Mouse (Mus musculus): ENCODE measurements around the gene Gbp2b.

Gene Gbp2b

DNA sequence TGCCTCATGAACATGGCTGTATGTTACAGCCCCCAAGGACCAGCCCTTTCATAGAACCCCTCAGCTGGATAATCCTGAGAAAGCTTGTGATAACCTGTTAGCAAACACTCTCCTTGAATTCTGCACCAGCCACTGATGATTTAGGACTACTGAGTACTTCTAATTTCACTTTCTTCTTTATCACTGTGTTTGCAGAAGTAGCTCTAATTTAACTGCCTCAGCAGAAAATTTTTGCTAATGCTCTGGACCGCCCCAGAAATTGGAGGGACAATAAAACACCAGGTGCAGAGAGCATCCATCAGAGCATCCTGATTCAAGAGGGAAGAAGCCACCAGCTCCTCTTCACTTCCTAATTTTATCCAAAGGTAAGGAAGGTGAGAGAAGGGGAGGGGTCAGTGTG is at the start of gene Gbp2b:
Gene Gbp2b, plus strand, starts transcription at position 301 of the 400 bp plus-strand sequence.
- TF ChIP-seq CTCF (conservative IDR thresholded peaks at IDR 0.05; ENCODE audit: low read length) (no peak), NANOG (IDR thresholded peaks at IDR 0.05; ENCODE audit: borderline replicate concordance, low read length) (no peak), POU5F1 (IDR thresholded peaks at IDR 0.05; ENCODE audit: borderline replicate concordance, low read length) (no peak)
- H3K4me3 ChIP-seq (replicated peaks; ENCODE audit: low read length), result no peak within 1 kb of the TSS
- no peaks in the 10 kb centered on the region for H3K27me3 ChIP-seq (ENCODE audit: insufficient read depth, low read length)
- no peaks in the 10 kb centered on the region for H3K9me3 ChIP-seq (ENCODE audit: low read length)
- no peaks in the 10 kb centered on the region for H3K4me1 ChIP-seq (replicated peaks; ENCODE audit: low read depth, low read length)
- no peaks in the 10 kb centered on the region for H3K36me3 ChIP-seq (ENCODE audit: insufficient read depth, low read length)

GRCm38 (mm10) chr3:142546690-142547089 is 48.0 kb upstream of the Gbp2b start:
- Histone ChIP-seq H3K4me3 (replicated peaks; ENCODE audit: low read length) (no peak overlapping the region), H3K36me3 (ENCODE audit: insufficient read depth, low read length) (no peaks in the 10 kb centered on the region)
- TF ChIP-seq CTCF (conservative IDR thresholded peaks at IDR 0.05; ENCODE audit: low read length) (no peak), NANOG (IDR thresholded peaks at IDR 0.05; ENCODE audit: borderline replicate concordance, low read length) (no peak), POU5F1 (IDR thresholded peaks at IDR 0.05; ENCODE audit: borderline replicate concordance, low read length) (no peak)

DNA sequence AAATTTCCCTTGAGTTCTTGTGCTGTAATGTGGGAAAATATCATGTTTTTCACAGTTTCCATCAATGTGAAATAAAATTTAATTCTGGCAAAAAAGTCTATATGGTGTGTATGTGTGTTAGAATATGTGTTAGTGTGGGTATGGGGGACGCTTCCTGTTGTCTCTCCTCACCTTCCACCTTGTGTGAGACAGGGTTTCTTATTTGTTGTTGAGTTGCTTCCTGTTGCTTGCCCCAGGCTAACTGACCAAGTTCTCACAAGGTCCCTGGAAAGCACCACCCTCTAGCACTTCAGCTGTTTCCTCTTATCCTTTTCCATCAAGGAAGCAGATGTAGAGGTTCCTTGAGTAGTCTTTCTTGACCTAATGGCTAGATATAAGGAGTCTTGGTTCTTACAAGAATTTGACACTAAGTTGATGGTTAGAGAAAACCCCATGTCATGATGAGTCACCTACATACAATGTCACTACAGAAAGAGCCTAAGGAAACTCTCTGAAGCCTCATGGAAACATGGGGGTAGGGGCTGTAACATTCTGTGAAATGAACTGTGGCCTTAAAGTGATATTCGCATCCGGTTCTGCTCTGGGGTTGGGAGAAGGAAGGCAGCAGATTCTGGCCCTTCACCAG is 44.5 kb upstream of the Gbp2b start:
- no peak overlapping the region for H3K4me3 ChIP-seq (replicated peaks; ENCODE audit: low read length)
- TF ChIP-seq CTCF (conservative IDR thresholded peaks at IDR 0.05; ENCODE audit: low read length) (no peak), POU5F1 (IDR thresholded peaks at IDR 0.05; ENCODE audit: borderline replicate concordance, low read length) (no peak), NANOG (IDR thresholded peaks at IDR 0.05; ENCODE audit: borderline replicate concordance, low read length) (no peak)
- H3K27me3 ChIP-seq (ENCODE audit: insufficient read depth, low read length), result no peaks in the 10 kb centered on the region
- H3K36me3 ChIP-seq (ENCODE audit: insufficient read depth, low read length), result no peaks in the 10 kb centered on the region
- no peaks in the 10 kb centered on the region for H3K9me3 ChIP-seq (ENCODE audit: low read length)
- H3K4me1 ChIP-seq (replicated peaks; ENCODE audit: low read depth, low read length), result no peaks in the 10 kb centered on the region

More at GRCm38 (mm10) chr3:142546690-142547089, 48.0 kb upstream of the Gbp2b start:
- H3K27me3 ChIP-seq (ENCODE audit: insufficient read depth, low read length), result no peaks in the 10 kb centered on the region
- no peaks in the 10 kb centered on the region for H3K9me3 ChIP-seq (ENCODE audit: low read length)
- no peaks in the 10 kb centered on the region for H3K4me1 ChIP-seq (replicated peaks; ENCODE audit: low read depth, low read length)

DNA sequence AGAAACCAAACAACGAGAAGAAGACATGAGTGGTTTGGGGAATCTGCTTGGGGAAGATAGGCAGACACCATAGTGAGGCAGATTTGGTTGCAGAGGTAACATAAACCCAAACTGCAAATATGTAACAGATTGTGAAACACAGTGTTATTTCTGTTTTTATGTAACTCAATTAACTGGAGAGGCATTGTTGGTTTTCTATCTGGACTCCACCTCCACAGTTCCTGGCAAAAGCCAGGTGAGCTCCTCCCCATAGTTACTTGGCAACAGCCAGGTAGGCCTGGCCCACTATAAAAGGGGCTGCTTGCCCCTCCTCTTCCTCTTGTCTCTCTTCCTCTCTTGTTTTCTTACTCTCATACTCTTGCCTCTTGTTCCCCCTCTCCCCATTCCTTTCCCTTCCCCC is 40.0 kb upstream of the Gbp2b start:
- H3K27me3 ChIP-seq (ENCODE audit: insufficient read depth, low read length), result peaks cover 1% of the 10 kb centered on the region; the same call in 1 of the 2 replicates
- H3K36me3 ChIP-seq (ENCODE audit: insufficient read depth, low read length), result no peaks in the 10 kb centered on the region
- TF ChIP-seq POU5F1 (IDR thresholded peaks at IDR 0.05; ENCODE audit: borderline replicate concordance, low read length) (no peak), NANOG (IDR thresholded peaks at IDR 0.05; ENCODE audit: borderline replicate concordance, low read length) (no peak), CTCF (conservative IDR thresholded peaks at IDR 0.05; ENCODE audit: low read length) (no peak)
- H3K9me3 ChIP-seq (ENCODE audit: low read length), result no peaks in the 10 kb centered on the region
- no peak overlapping the region for H3K4me3 ChIP-seq (replicated peaks; ENCODE audit: low read length)
- H3K4me1 ChIP-seq (replicated peaks; ENCODE audit: low read depth, low read length), result no peaks in the 10 kb centered on the region

DNA sequence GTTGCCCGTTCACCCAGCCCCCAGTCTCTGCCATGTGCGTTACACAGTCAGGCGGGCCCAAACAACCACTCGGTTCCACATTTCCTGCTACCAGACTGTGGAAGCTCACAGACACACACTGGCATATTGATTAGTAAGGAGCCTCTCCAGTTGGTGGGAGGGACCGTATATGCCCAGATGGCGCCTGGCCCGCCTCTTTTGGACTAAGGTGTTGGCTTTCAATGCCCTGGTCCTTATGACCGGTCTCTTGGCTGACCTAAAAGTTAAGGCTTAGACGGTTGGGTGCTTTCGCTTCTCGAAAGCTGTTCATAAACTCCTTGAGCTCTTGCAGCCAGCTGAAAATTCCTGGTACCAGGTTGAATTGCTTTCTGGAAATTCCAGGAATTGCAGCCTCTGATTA is 39.0 kb upstream of the Gbp2b start:
- Histone ChIP-seq H3K27me3 (ENCODE audit: insufficient read depth, low read length) (peaks cover 6% of the 10 kb centered on the region; the same call in 1 of the 2 replicates), H3K4me1 (replicated peaks; ENCODE audit: low read depth, low read length) (peaks cover 3% of the 10 kb centered on the region; the same call in 1 of the 2 replicates), H3K36me3 (ENCODE audit: insufficient read depth, low read length) (no peaks in the 10 kb centered on the region), H3K9me3 (ENCODE audit: low read length) (no peaks in the 10 kb centered on the region), H3K4me3 (replicated peaks; ENCODE audit: low read length) (peak overlapping the region; percentile 24; the same call in 1 of the 2 replicates)
- no peak for TF ChIP-seq NANOG (IDR thresholded peaks at IDR 0.05; ENCODE audit: borderline replicate concordance, low read length)
- TF ChIP-seq POU5F1 (IDR thresholded peaks at IDR 0.05; ENCODE audit: borderline replicate concordance, low read length), result no peak
- no peak for TF ChIP-seq CTCF (conservative IDR thresholded peaks at IDR 0.05; ENCODE audit: low read length)

- peaks cover 3% of the 10 kb centered on the region; the same call in 1 of the 2 replicates for H3K4me1 ChIP-seq (replicated peaks; ENCODE audit: low read depth, low read length)
- peaks cover 6% of the 10 kb centered on the region; the same call in 1 of the 2 replicates for H3K27me3 ChIP-seq (ENCODE audit: insufficient read depth, low read length)
- no peaks in the 10 kb centered on the region for H3K9me3 ChIP-seq (ENCODE audit: low read length)
- peak within 1 kb of the TSS; percentile 45; the same call in 1 of the 2 replicates for H3K4me3 ChIP-seq (replicated peaks; ENCODE audit: low read length)
- TF ChIP-seq POU5F1 (IDR thresholded peaks at IDR 0.05; ENCODE audit: borderline replicate concordance, low read length), result no peak
- no peak for TF ChIP-seq NANOG (IDR thresholded peaks at IDR 0.05; ENCODE audit: borderline replicate concordance, low read length)
- TF ChIP-seq CTCF (conservative IDR thresholded peaks at IDR 0.05; ENCODE audit: low read length), result no peak
- H3K36me3 ChIP-seq (ENCODE audit: insufficient read depth, low read length), result no peaks in the 10 kb centered on the region
Measured at GRCm38 (mm10) chr3:142559632-142560228, 34.9 kb upstream of the Gbp2b start, which contains the start of gene Gbp3. Gene Gbp3 (plus strand): TSS chr3:142560026.

DNA sequence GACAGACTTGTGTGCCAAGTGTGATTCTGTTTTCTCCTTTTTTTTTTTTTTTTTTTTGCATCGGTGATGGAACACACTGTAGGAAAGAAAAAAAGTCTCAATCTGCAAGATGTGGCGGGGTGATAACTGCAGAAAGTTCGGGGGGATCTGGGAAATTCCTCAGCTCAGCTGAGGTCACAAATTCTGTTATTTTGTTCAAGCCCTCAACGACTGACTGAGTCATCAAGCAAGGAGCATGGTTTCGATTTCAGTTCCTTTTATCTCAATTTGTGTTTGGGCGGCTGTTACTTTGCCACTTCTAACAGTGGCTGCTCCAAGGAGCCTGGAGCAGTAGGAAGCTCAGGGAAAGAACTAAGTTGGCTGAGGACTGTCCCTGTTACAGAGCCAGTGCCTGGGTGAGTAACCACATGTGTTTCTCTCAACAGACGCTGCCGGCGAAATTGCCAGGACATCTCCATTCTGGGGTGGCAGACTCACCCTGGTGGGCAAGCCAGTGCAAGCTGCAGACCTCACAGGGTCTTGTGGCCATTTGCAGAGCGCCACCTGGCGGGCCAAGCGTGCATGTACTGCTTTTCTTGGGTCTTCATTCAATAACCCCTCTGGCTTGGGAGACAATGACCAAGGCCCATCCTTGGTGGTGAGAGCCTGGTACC is 34.2 kb upstream of the Gbp2b start:
- no peaks in the 10 kb centered on the region for H3K9me3 ChIP-seq (ENCODE audit: low read length)
- H3K27me3 ChIP-seq (ENCODE audit: insufficient read depth, low read length), result peaks cover 6% of the 10 kb centered on the region; the same call in 1 of the 2 replicates
- TF ChIP-seq CTCF (conservative IDR thresholded peaks at IDR 0.05; ENCODE audit: low read length) (peak; percentile 93), NANOG (IDR thresholded peaks at IDR 0.05; ENCODE audit: borderline replicate concordance, low read length) (no peak)
- no peaks in the 10 kb centered on the region for H3K36me3 ChIP-seq (ENCODE audit: insufficient read depth, low read length)
- peak overlapping the region; percentile 45; the same call in 1 of the 2 replicates for H3K4me3 ChIP-seq (replicated peaks; ENCODE audit: low read length)
- peaks cover 3% of the 10 kb centered on the region; the same call in 1 of the 2 replicates for H3K4me1 ChIP-seq (replicated peaks; ENCODE audit: low read depth, low read length)

DNA sequence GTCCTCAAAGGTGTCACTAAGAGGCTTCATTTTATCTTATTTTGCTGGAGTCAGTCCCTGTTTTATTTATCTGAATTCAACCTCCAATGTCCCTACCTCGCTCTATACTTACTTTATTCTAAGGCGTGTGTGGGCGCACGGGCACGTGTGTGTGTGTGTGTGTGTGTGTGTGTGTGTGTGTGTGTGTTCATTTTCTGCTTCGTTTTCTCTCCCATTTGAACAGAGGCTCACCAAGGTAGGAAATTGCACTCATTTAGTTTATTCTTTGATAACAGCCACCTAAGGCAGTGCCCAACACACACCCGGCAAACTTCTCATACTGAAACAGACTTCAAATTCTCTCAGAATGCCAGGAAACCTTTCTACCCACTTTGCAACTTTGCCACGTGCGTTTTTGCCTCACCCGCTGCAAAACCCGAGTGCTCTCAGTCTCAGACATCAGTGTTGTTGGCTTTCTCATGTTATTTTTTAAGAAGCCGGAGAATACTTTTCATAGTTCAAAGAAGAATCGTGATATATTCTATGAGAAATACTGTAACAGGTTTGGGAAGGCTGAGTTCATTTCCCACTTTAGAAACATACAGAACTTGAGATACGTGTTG is 33.5 kb upstream of the Gbp2b start:
- TF ChIP-seq NANOG (IDR thresholded peaks at IDR 0.05; ENCODE audit: borderline replicate concordance, low read length) (no peak), POU5F1 (IDR thresholded peaks at IDR 0.05; ENCODE audit: borderline replicate concordance, low read length) (no peak), CTCF (conservative IDR thresholded peaks at IDR 0.05; ENCODE audit: low read length) (no peak)
- Histone ChIP-seq H3K27me3 (ENCODE audit: insufficient read depth, low read length) (peaks cover 6% of the 10 kb centered on the region; the same call in 1 of the 2 replicates), H3K4me3 (replicated peaks; ENCODE audit: low read length) (no peak overlapping the region), H3K36me3 (ENCODE audit: insufficient read depth, low read length) (no peaks in the 10 kb centered on the region), H3K9me3 (ENCODE audit: low read length) (no peaks in the 10 kb centered on the region), H3K4me1 (replicated peaks; ENCODE audit: low read depth, low read length) (peaks cover 3% of the 10 kb centered on the region; the same call in 1 of the 2 replicates)

Data from E14TG2a.4 (cell line).